Mouse (Mus musculus): ENCODE data around the gene Icam4. TPM values are rescaled to one million over a fixed set of nuclear protein-coding genes. Genes with fewer than 3 reads are reported as not detected.

The Icam4 gene
- 0.57 TPM for polyA plus RNA-seq (2015; fragmentation: Illumina TruSeq; extraction: RNeasy Lipid Tissue Mini Kit (QIAGEN cat#74804); ENCODE audit: insufficient read depth, low replicate concordance)

DNA sequence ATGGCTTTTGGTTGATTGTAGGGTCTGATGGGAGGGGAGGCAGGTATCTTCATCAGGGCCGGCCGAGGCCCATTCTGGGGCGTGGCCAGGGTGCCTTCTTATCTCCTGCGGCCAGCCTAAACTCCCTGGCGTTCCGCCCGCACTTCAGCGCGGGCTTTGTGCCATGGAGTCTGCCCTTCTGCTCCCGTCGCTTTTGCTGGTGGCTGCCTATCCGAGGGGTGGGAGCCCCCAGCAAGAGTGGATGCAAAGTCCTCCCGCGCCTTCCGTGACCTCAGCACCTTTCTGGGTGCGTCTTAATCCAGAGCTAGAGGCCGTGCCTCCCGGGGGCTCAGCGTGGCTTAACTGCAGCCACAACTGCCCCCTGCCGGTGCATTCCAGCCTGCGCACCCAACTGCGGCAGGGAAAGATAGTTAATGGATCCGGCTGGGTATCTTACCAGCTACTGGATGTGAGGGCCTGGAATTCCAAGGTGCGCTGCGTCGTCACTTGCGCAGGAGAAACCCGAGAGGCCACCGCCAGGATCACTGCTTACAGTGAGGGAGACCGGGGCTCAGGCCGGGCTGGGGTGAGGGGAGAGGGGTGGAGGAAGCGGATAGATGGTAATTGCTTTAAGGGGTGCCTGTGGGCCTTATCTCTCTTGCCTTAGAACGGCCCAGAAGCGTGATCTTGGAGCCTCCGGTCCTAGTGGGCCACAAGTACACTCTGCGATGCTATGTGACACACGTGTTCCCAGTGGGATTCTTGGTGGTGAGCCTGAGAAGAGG lies at the start of gene Icam4:
Gene Icam4, plus strand, starts transcription at position 83 of the 764 bp plus-strand sequence.

DNA sequence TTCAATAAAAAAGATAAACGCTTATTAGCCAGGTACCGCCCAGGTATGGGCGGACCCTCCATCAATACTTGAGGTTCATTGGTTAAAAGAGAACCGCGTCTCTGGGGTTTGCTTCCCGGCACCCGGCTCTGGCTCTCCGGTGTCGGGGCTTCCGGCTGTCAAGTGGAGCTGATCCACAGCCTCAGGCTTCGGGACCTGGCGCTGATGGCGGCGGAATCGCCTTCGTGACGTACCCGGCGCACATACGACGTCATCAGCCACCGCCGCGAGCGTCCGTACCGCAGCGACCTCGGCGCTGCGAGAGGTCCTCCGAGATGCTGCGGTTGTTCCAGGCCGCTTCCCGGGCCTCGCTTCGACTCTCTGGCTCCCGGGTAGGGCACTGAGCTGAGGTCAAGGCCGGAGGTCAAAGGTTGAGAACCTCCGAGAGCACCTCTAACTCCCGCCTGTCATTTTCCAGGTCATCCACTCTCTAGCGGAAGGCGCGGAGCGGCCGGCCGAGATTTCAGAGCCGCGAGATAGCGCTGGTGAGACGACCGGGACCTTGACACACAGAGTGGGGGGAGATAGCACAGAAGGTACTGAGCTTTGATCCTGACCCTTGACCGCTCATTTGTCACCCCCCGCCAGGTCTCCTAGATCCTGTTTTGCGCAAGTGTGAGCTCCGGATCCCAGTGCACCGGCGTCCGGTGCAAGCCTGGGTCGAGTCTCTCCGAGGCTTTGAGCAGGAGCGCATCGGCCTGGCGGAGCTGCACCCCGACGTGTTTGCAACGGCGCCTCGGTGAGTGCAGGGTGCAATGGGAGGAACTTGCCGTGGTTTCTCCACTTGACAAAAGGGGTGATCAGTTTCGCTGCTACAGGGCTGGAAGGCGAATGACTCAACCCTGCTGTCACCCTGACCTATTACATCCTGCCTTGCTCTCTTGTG lies 26.3 kb upstream of the Icam4 start, which contains the start of gene Mrpl4:
Gene Mrpl4, plus strand, starts transcription at position 112 of the 925 bp plus-strand sequence.

GRCm38 (mm10) chr9:21015571-21016130 lies 13.5 kb upstream of the Icam4 start, which contains the start of gene Icam1:
Gene Icam1 (plus strand): TSS chr9:21015985.

DNA sequence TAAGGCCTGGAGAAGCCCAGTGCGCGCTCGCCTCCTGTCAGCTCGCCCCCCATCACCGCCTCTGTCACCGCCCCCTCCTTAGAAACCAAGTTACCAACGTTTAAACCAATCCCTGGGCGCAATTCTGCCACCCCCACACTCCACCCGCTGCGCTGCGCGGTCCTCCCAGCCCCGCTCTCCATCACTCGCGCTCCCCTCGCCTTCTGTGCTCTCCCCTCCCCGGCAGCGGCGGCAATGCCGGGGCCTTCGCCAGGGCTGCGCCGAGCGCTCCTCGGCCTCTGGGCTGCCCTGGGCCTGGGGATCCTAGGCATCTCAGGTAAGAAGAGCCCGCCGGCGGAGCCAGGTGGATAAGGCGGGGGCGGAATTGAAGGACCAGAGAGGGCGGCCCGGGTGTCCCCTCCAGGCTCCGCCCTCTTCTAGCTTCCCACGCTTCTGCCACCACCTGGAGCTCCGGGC lies 2.8 kb downstream of the Icam4 start, which contains the start of gene Icam5:
Gene Icam5, plus strand, starts transcription at position 178 of the 456 bp plus-strand sequence.

DNA sequence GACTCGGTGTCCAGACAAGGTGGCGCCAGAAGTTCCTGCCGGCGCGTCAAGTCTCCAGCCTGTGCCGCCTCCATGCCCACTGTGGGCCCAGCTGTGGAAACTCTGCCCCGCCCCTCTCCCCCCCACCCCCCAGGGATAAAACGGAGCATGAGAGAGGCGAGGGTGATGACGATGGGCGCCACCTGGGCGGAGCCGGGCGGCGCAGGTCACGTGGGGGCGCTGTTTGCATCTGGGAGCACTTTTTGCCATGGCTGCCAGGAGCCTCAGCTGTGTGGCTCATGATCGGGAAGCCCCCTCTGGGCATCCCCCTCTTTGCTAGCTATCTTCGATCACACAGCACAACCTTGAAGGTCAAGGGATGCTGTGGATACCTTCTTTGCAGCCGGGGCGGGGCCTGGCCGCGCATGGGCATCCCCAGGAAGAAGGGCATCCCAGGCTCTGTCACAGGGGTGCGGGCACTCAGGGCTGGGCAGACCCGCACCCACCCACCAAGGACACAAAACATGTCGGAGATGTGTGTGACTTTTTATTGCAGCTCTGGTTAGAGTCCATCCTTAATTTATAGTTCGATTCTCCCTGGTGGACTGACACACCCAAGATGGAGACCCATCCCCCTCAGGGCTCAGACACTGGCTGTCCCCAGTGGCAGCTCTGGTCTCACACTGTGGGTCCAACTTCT lies 38.0 kb downstream of the Icam4 start, which contains the start of gene Zglp1:
Gene Zglp1, minus strand, starts transcription at position 88 of the 679 bp plus-strand sequence.

GRCm38 (mm10) chr9:21073044-21073840 lies 44.1 kb downstream of the Icam4 start, which contains the start of the genes Gm49373 and Fdx1l:
Gene Gm49373 (minus strand): TSS chr9:21073096.
Gene Fdx1l (minus strand): TSS chr9:21073614.

Other genes starting within 250 kb of the Icam4 start
- gene Col5a3, start 214.3 kb upstream of the Icam4 start, polyA plus RNA-seq (2015; fragmentation: Illumina TruSeq; extraction: RNeasy Lipid Tissue Mini Kit (QIAGEN cat#74804); ENCODE audit: insufficient read depth, low replicate concordance) = 0.29 TPM
- gene Rdh8, start 210.9 kb upstream of the Icam4 start, polyA plus RNA-seq (2015; fragmentation: Illumina TruSeq; extraction: RNeasy Lipid Tissue Mini Kit (QIAGEN cat#74804); ENCODE audit: insufficient read depth, low replicate concordance) = not detected
- 29.9 TPM for gene A230050P20Rik, start 160.7 kb upstream of the Icam4 start, polyA plus RNA-seq (2015; fragmentation: Illumina TruSeq; extraction: RNeasy Lipid Tissue Mini Kit (QIAGEN cat#74804); ENCODE audit: insufficient read depth, low replicate concordance)
- 0.44 TPM for gene Angptl6, start 149.6 kb upstream of the Icam4 start, polyA plus RNA-seq (2015; fragmentation: Illumina TruSeq; extraction: RNeasy Lipid Tissue Mini Kit (QIAGEN cat#74804); ENCODE audit: insufficient read depth, low replicate concordance)
- 14.3 TPM for gene Ppan, start 141.2 kb upstream of the Icam4 start, polyA plus RNA-seq (2015; fragmentation: Illumina TruSeq; extraction: RNeasy Lipid Tissue Mini Kit (QIAGEN cat#74804); ENCODE audit: insufficient read depth, low replicate concordance)
- 129 TPM for gene Eif3g, start 130.8 kb upstream of the Icam4 start, polyA plus RNA-seq (2015; fragmentation: Illumina TruSeq; extraction: RNeasy Lipid Tissue Mini Kit (QIAGEN cat#74804); ENCODE audit: insufficient read depth, low replicate concordance)
- gene Dnmt1, start 69.5 kb upstream of the Icam4 start, polyA plus RNA-seq (2015; fragmentation: Illumina TruSeq; extraction: RNeasy Lipid Tissue Mini Kit (QIAGEN cat#74804); ENCODE audit: insufficient read depth, low replicate concordance) = 50.1 TPM
- gene S1pr2, start 52.6 kb upstream of the Icam4 start, polyA plus RNA-seq (2015; fragmentation: Illumina TruSeq; extraction: RNeasy Lipid Tissue Mini Kit (QIAGEN cat#74804); ENCODE audit: insufficient read depth, low replicate concordance) = 2.0 TPM
- 16.7 TPM for gene Mrpl4, start 26.6 kb upstream of the Icam4 start, polyA plus RNA-seq (2015; fragmentation: Illumina TruSeq; extraction: RNeasy Lipid Tissue Mini Kit (QIAGEN cat#74804); ENCODE audit: insufficient read depth, low replicate concordance)
- 75.3 TPM for gene Icam1, start 13.4 kb upstream of the Icam4 start, polyA plus RNA-seq (2015; fragmentation: Illumina TruSeq; extraction: RNeasy Lipid Tissue Mini Kit (QIAGEN cat#74804); ENCODE audit: insufficient read depth, low replicate concordance)
- gene Icam5, start 2.7 kb downstream of the Icam4 start, polyA plus RNA-seq (2015; fragmentation: Illumina TruSeq; extraction: RNeasy Lipid Tissue Mini Kit (QIAGEN cat#74804); ENCODE audit: insufficient read depth, low replicate concordance) = 0.10 TPM
- 0.33 TPM for gene Zglp1, start 37.7 kb downstream of the Icam4 start, polyA plus RNA-seq (2015; fragmentation: Illumina TruSeq; extraction: RNeasy Lipid Tissue Mini Kit (QIAGEN cat#74804); ENCODE audit: insufficient read depth, low replicate concordance)
- not detected for gene Gm49373, start 43.7 kb downstream of the Icam4 start, polyA plus RNA-seq (2015; fragmentation: Illumina TruSeq; extraction: RNeasy Lipid Tissue Mini Kit (QIAGEN cat#74804); ENCODE audit: insufficient read depth, low replicate concordance)
- gene Fdx1l, start 44.2 kb downstream of the Icam4 start, polyA plus RNA-seq (2015; fragmentation: Illumina TruSeq; extraction: RNeasy Lipid Tissue Mini Kit (QIAGEN cat#74804); ENCODE audit: insufficient read depth, low replicate concordance) = 21.1 TPM
- 1.5 TPM for gene Gm38431, start 62.6 kb downstream of the Icam4 start, polyA plus RNA-seq (2015; fragmentation: Illumina TruSeq; extraction: RNeasy Lipid Tissue Mini Kit (QIAGEN cat#74804); ENCODE audit: insufficient read depth, low replicate concordance)
- gene Raver1, start 62.6 kb downstream of the Icam4 start, polyA plus RNA-seq (2015; fragmentation: Illumina TruSeq; extraction: RNeasy Lipid Tissue Mini Kit (QIAGEN cat#74804); ENCODE audit: insufficient read depth, low replicate concordance) = 26.0 TPM
- 33.0 TPM for gene Tyk2, start 101.9 kb downstream of the Icam4 start, polyA plus RNA-seq (2015; fragmentation: Illumina TruSeq; extraction: RNeasy Lipid Tissue Mini Kit (QIAGEN cat#74804); ENCODE audit: insufficient read depth, low replicate concordance)
- gene Cdc37, start 120.6 kb downstream of the Icam4 start, polyA plus RNA-seq (2015; fragmentation: Illumina TruSeq; extraction: RNeasy Lipid Tissue Mini Kit (QIAGEN cat#74804); ENCODE audit: insufficient read depth, low replicate concordance) = 112 TPM
- gene Pde4a, start 136.3 kb downstream of the Icam4 start, polyA plus RNA-seq (2015; fragmentation: Illumina TruSeq; extraction: RNeasy Lipid Tissue Mini Kit (QIAGEN cat#74804); ENCODE audit: insufficient read depth, low replicate concordance) = 8.6 TPM
- 18.0 TPM for gene Keap1, start 210.0 kb downstream of the Icam4 start, polyA plus RNA-seq (2015; fragmentation: Illumina TruSeq; extraction: RNeasy Lipid Tissue Mini Kit (QIAGEN cat#74804); ENCODE audit: insufficient read depth, low replicate concordance)
- 3.4 TPM for gene S1pr5, start 219.1 kb downstream of the Icam4 start, polyA plus RNA-seq (2015; fragmentation: Illumina TruSeq; extraction: RNeasy Lipid Tissue Mini Kit (QIAGEN cat#74804); ENCODE audit: insufficient read depth, low replicate concordance)
- 8.0 TPM for gene Atg4d, start 235.9 kb downstream of the Icam4 start, polyA plus RNA-seq (2015; fragmentation: Illumina TruSeq; extraction: RNeasy Lipid Tissue Mini Kit (QIAGEN cat#74804); ENCODE audit: insufficient read depth, low replicate concordance)